Mouse (Mus musculus) layer of hippocampus, postnatal 36 days (tissue): Measurements from ENCODE around the gene Slc30a1. TPM values are rescaled to one million over a fixed set of nuclear protein-coding genes. Genes with fewer than 3 reads are reported as not detected.

ENCODE experiments used
- DNase-seq, 2 experiments: peaks; one replicate each; pipeline ENCODE4 v3.0.0; 2022
- total RNA-seq, 2 experiments: library from RNA; stranded (reverse); gene quantifications; 2 replicates each; pipeline ENCODE4 v1.2.3; 2021

The Slc30a1 gene
- 10 to 100 TPM; 32.2 to 33.7 TPM for total RNA-seq

- peak; percentile 98 to 99 for DNase-seq
Observed at GRCm38 (mm10) chr1:191906571-191907430, at the start of gene Slc30a1. TSS of gene Slc30a1 (plus strand) at chr1:191906767.

GRCm38 (mm10) chr1:191856886-191857651 is 49.5 kb upstream of the Slc30a1 start:
- DNase-seq: no peak

GRCm38 (mm10) chr1:191858136-191858535 is 48.4 kb upstream of the Slc30a1 start:
- no peak for DNase-seq

- no peak for DNase-seq
Observed at GRCm38 (mm10) chr1:191859847-191860246, 46.7 kb upstream of the Slc30a1 start.

GRCm38 (mm10) chr1:191861247-191861646 is 45.3 kb upstream of the Slc30a1 start:
- no peak for DNase-seq

- DNase-seq: no peak
Observed at GRCm38 (mm10) chr1:191863833-191864550, 42.6 kb upstream of the Slc30a1 start.

- DNase-seq: no peak
Observed at GRCm38 (mm10) chr1:191864551-191865027, 42.0 kb upstream of the Slc30a1 start.

- DNase-seq: no peak
Observed at GRCm38 (mm10) chr1:191872076-191872710, 34.4 kb upstream of the Slc30a1 start.

- DNase-seq: no peak
Observed at GRCm38 (mm10) chr1:191875006-191875405, 31.6 kb upstream of the Slc30a1 start.

- no peak for DNase-seq
Observed at GRCm38 (mm10) chr1:191875683-191876305, 30.8 kb upstream of the Slc30a1 start.

GRCm38 (mm10) chr1:191877681-191878080 is 28.9 kb upstream of the Slc30a1 start:
- no peak for DNase-seq

GRCm38 (mm10) chr1:191878518-191878921 is 28.0 kb upstream of the Slc30a1 start:
- DNase-seq: no peak

- no peak for DNase-seq
Observed at GRCm38 (mm10) chr1:191880247-191880646, 26.3 kb upstream of the Slc30a1 start.

- no peak for DNase-seq
Observed at GRCm38 (mm10) chr1:191880921-191881609, 25.5 kb upstream of the Slc30a1 start.

GRCm38 (mm10) chr1:191881663-191882062 is 24.9 kb upstream of the Slc30a1 start:
- no peak for DNase-seq

GRCm38 (mm10) chr1:191882474-191883206 is 23.9 kb upstream of the Slc30a1 start:
- no peak for DNase-seq

GRCm38 (mm10) chr1:191883654-191884053 is 22.9 kb upstream of the Slc30a1 start:
- no peak for DNase-seq

- no peak for DNase-seq
Observed at GRCm38 (mm10) chr1:191891912-191892311, 14.7 kb upstream of the Slc30a1 start.

GRCm38 (mm10) chr1:191894386-191894785 is 12.2 kb upstream of the Slc30a1 start:
- peak; percentile 56 to 61 for DNase-seq

- no peak for DNase-seq
Observed at GRCm38 (mm10) chr1:191894857-191895256, 11.7 kb upstream of the Slc30a1 start.
